Mouse (Mus musculus): Measurements from ENCODE around the gene Zfp410. TPM values are rescaled to one million over a fixed set of nuclear protein-coding genes. Genes with fewer than 3 reads are reported as not detected.

The Zfp410 gene
- polyA plus RNA-seq, 1 experiment from 2014 or later = 93.8 TPM

DNA sequence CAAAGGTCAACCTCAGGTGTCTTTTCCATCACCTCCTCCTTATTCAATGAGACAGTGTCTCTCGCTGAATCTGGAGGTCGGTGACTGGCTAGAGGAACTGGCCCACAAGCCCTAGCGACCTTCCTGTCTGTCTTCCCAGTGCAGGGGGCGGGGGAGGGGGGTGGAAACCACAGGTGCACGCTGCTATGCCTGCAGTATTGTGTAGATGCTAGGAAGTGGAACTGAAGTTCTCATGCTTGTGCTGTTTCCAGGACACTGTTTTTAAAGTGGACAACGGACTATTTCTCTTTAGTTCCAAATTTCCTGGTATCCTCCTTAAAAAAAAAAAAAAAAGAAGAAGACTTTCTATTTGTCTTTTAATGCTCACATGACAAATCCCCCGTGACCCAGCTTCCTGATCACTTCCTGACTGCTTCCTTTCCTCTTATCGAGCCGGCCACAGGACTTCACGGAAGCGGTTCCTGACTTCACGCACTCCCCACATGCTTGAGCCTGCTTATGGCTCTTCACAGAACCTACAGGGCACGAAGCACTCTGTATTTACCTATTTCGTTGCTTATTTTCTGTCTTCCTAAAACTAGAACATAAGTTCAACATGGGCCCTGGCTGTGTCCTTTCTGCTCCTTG is 72.2 kb downstream of the Zfp410 start:
- H3K27ac ChIP-seq = no peak overlapping the region
- H3K4me1 ChIP-seq = no peaks in the 10 kb centered on the region
- H3K4me3 ChIP-seq = no peak overlapping the region
- no peaks in the 10 kb centered on the region for H3K27me3 ChIP-seq
- no peak for ATAC-seq (ENCODE audit: insufficient number of reproducible peaks, insufficient read depth, low FRiP score, low TSS enrichment, low read depth)
- H3K9me3 ChIP-seq = no peaks in the 10 kb centered on the region
- no peak overlapping the region for H3K9ac ChIP-seq
- no peak overlapping the region for H3K4me2 ChIP-seq
- WGBS = 74% methylated on average over 14 of the region's 14 CpGs
- H3K36me3 ChIP-seq = no peaks in the 10 kb centered on the region

- H3K4me2 ChIP-seq = no peak overlapping the region
- no peaks in the 10 kb centered on the region for H3K27me3 ChIP-seq
- no peak for ATAC-seq (ENCODE audit: insufficient number of reproducible peaks, insufficient read depth, low FRiP score, low TSS enrichment, low read depth)
- 77% methylated on average over 6 of the region's 6 CpGs for WGBS
- H3K9me3 ChIP-seq = no peaks in the 10 kb centered on the region
- no peak overlapping the region for H3K27ac ChIP-seq
- H3K9ac ChIP-seq = no peak overlapping the region; the same call in 1 of the 2 replicates
- no peak overlapping the region for H3K4me3 ChIP-seq
- no peaks in the 10 kb centered on the region for H3K36me3 ChIP-seq
- no peaks in the 10 kb centered on the region for H3K4me1 ChIP-seq
These were observed 73.7 kb downstream of the Zfp410 start for GRCm38 (mm10) chr12:84390336-84390735.

DNA sequence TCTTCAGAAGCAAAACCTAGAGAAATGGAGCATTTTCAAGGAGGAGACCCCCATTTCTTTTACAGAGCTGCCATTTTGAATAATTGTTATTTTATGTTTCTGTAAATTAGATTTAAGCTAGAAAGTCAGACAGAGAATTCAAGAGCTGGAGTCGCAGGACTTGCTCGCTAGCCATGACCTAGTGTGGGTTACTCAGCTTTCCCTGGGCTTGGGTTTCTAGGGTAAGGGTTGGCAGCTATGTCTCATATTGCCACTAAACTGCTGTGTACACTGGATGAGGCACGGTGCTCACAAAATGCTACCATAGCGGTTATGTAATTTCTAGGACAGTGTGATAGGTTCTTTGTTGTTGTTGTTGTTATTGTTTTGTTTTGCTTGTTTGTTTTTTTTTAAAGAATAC is 76.0 kb downstream of the Zfp410 start:
- no peak overlapping the region for H3K4me3 ChIP-seq

More for the DNA sequence above, 76.0 kb downstream of the Zfp410 start:
- Histone ChIP-seq H3K4me2 (no peak overlapping the region), H3K9me3 (no peaks in the 10 kb centered on the region), H3K36me3 (no peaks in the 10 kb centered on the region), H3K27ac (no peak overlapping the region), H3K4me1 (no peaks in the 10 kb centered on the region), H3K27me3 (no peaks in the 10 kb centered on the region), H3K9ac (no peak overlapping the region)
- no peak for ATAC-seq (ENCODE audit: insufficient number of reproducible peaks, insufficient read depth, low FRiP score, low TSS enrichment, low read depth)
- 95% methylated on average over 4 of the region's 4 CpGs for WGBS

Other genes starting within 250 kb of the Zfp410 start
- gene Acot5, start 247.5 kb upstream of the Zfp410 start, polyA plus RNA-seq (2015; fragmentation: Nextera tagmentation; extraction: Ambion mirVana) = 0.18 TPM in 1 of 2 replicates, not detected in the other
- 1.4 and 1.6 TPM in 2 replicates for gene Acot6, start 216.2 kb upstream of the Zfp410 start, polyA plus RNA-seq (2015; fragmentation: Nextera tagmentation; extraction: Ambion mirVana)
- 7.5 and 9.0 TPM in 2 replicates for gene Dnal1, start 202.5 kb upstream of the Zfp410 start, polyA plus RNA-seq (2015; fragmentation: Nextera tagmentation; extraction: Ambion mirVana)
- gene Pnma1, start 168.4 kb upstream of the Zfp410 start, polyA plus RNA-seq (2015; fragmentation: Nextera tagmentation; extraction: Ambion mirVana) = 0.74 and 1.1 TPM in 2 replicates
- 9.9 and 11.1 TPM in 2 replicates for gene Elmsan1, start 98.0 kb upstream of the Zfp410 start, polyA plus RNA-seq (2015; fragmentation: Nextera tagmentation; extraction: Ambion mirVana)
- gene Ptgr2, start 31.6 kb upstream of the Zfp410 start, polyA plus RNA-seq (2015; fragmentation: Nextera tagmentation; extraction: Ambion mirVana) = 12.7 and 12.8 TPM in 2 replicates
- gene Coq6, start 44.8 kb downstream of the Zfp410 start, polyA plus RNA-seq (2015; fragmentation: Nextera tagmentation; extraction: Ambion mirVana) = 43.3 and 45.1 TPM in 2 replicates
- 4.2 and 5.5 TPM in 2 replicates for gene Fam161b, start 45.0 kb downstream of the Zfp410 start, polyA plus RNA-seq (2015; fragmentation: Nextera tagmentation; extraction: Ambion mirVana)
- gene Entpd5, start 92.2 kb downstream of the Zfp410 start, polyA plus RNA-seq (2015; fragmentation: Nextera tagmentation; extraction: Ambion mirVana) = 10.4 and 15.7 TPM in 2 replicates
- gene Bbof1, start 92.2 kb downstream of the Zfp410 start, polyA plus RNA-seq (2015; fragmentation: Nextera tagmentation; extraction: Ambion mirVana) = 2.3 and 2.6 TPM in 2 replicates
- 27.9 and 36.2 TPM in 2 replicates for gene Rnf113a2, start 100.3 kb downstream of the Zfp410 start, polyA plus RNA-seq (2015; fragmentation: Nextera tagmentation; extraction: Ambion mirVana)
- gene Aldh6a1, start 134.2 kb downstream of the Zfp410 start, polyA plus RNA-seq (2015; fragmentation: Nextera tagmentation; extraction: Ambion mirVana) = 36.7 and 39.6 TPM in 2 replicates
- gene Lin52, start 134.6 kb downstream of the Zfp410 start, polyA plus RNA-seq (2015; fragmentation: Nextera tagmentation; extraction: Ambion mirVana) = 25.7 and 28.2 TPM in 2 replicates

Measured in embryonic facial prominence, embryonic 13.5 days (tissue).